Mouse (Mus musculus) brown adipose tissue, adult 24 weeks (tissue): ENCODE results near the gene Tusc2. TPM values are rescaled to one million over a fixed set of nuclear protein-coding genes. Genes with fewer than 3 reads are reported as not detected.

Experiments used
- H3K27ac ChIP-seq: fragments of 200-500 bp; replicated peaks from 2 replicates; pipeline ENCODE4 v1.5.1; 2012; ENCODE audit warnings: low read depth, mild to moderate bottlenecking, low read length
- H3K4me1 ChIP-seq: fragments of 200-500 bp; 2 replicates; pipeline ENCODE4 v1.6.1; 2012; ENCODE audit warnings: low read length, mixed read lengths; ENCODE audit not compliant: control insufficient read depth, insufficient read depth, insufficient read length
- H3K4me3 ChIP-seq: fragments of 200-500 bp; 2 replicates; pipeline ENCODE4 v1.5.1; 2012; ENCODE audit warnings: low read depth, mild to moderate bottlenecking, low read length, moderate library complexity; ENCODE audit not compliant: insufficient read depth
- polyA plus RNA-seq: library from polyadenylated mRNA; stranded (reverse); fragments of >200 nt; gene quantifications from 2 replicates; pipeline ENCODE4 v1.2.4, GENCODE M21; 2012; ENCODE audit not compliant: missing spikeins, insufficient read depth, insufficient read length

Gene Tusc2
- polyA plus RNA-seq, 1 experiment = 49.0 TPM

GRCm38 (mm10) chr9:107601275-107601674 lies 38.2 kb downstream of the Tusc2 start:
- Histone ChIP-seq H3K4me1 (peaks cover 11% of the 10 kb centered on the region), H3K27ac (no peak overlapping the region), H3K4me3 (no peak overlapping the region)

- no peak overlapping the region for H3K27ac ChIP-seq
- H3K4me3 ChIP-seq = no peak overlapping the region
- peaks cover 4% of the 10 kb centered on the region for H3K4me1 ChIP-seq
Observed at GRCm38 (mm10) chr9:107602068-107602648, 39.1 kb downstream of the Tusc2 start.

DNA sequence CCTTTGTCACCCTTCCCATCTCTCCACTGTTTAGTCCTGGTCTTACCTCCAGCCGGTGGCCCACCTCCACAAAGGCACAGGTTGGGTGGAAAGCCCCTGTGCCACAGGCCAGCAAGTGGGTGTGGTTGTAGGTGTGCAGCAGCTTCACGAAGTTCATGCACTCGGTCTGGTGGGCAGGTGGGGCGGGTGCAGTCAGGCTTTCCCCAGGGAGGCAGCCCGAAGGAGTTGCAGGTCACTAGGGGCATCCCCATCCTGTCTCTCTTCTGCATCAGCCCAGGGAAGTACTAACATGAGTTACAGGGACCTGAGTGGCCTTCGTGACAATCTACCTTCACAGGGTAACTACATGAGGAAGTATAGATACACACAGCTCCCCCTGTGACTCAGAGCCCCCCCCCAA lies 40.2 kb downstream of the Tusc2 start:
- Histone ChIP-seq H3K27ac (no peak overlapping the region), H3K4me1 (no peaks in the 10 kb centered on the region)

GRCm38 (mm10) chr9:107605041-107605661 lies 42.1 kb downstream of the Tusc2 start:
- H3K4me1 ChIP-seq = peaks cover 3% of the 10 kb centered on the region; the same call in 1 of the 2 replicates
- no peak overlapping the region for H3K27ac ChIP-seq
- no peak overlapping the region for H3K4me3 ChIP-seq

More for the DNA sequence above, 40.2 kb downstream of the Tusc2 start:
- H3K4me3 ChIP-seq = no peak overlapping the region

DNA sequence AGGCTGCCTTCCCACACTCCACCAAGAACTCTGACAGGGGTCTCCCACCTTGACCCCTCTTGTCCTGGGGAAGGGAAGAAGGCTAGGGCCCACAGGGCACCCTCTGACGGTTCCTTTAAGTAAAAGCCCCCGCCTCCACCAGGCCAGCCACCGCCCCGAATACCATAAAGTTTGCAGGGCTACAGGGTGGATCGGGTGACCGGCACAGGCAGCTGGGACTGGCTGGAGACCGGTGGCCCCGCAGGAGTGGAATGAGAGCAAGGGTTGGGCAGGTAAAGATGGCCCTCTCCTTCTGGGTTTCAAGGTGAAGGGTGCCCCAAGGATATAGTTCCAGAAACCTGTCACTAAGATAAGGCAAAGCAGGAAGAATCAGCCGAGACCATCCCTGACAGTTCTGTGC lies 43.5 kb downstream of the Tusc2 start:
- peak overlapping the region; percentile 17; the same call in 1 of the 2 replicates for H3K4me3 ChIP-seq
- H3K27ac ChIP-seq = no peak overlapping the region

DNA sequence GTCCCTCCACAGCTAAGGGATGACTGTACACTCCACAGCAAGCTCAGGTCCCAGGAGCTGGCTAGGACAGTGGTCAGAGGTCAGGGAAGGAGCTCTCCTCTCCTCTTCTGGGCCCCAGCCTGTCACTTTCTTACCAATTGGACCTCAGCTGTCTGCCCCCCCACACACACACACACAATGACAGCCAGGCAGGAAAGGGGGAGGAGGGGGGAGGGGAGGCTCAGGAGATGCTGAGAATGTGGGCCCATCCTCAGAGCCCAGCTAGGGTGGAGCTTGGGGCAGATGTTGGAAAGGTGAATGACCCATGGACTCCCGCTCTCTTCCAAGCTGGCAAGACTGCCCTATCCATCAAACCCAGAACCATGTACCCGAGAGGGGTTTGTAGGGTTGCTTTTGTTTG lies 44.0 kb downstream of the Tusc2 start:
- peak overlapping the region; percentile 17; the same call in 1 of the 2 replicates for H3K4me3 ChIP-seq
- H3K4me1 ChIP-seq = peaks cover 11% of the 10 kb centered on the region
- H3K27ac ChIP-seq = no peak overlapping the region

More for the DNA sequence above, 43.5 kb downstream of the Tusc2 start:
- peaks cover 9% of the 10 kb centered on the region for H3K4me1 ChIP-seq

DNA sequence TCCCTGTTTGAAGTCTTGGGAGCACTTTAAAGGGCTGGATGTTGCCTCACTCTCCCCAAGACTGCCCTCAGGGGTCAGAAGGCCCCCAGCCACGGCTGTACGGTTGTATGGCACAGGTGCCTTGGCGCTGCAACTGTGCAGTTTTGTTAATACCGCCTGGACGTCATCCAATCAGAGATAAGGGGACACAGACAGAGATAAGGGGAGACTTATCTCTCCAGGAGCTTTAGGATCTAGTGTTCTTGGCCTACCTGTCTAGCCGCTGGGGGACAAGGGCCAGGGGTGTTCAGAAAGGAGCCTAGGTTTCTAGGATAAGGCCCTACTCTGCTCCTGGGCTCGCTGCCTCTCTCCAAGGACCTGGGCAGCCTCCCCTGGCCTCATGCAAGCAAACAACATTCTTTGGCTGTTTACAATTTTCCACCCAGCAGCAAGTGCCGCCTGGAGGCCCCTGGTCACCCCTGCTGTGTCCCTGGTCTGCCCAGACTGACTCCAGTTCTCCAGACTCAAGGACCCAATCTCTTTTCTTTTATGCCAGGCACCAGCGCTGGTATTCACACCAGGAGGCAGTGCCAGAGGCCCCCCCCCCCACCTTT lies 44.7 kb downstream of the Tusc2 start:
- Histone ChIP-seq H3K4me3 (no peak overlapping the region), H3K4me1 (peaks cover 11% of the 10 kb centered on the region), H3K27ac (no peak overlapping the region)

GRCm38 (mm10) chr9:107608741-107609432 lies 45.8 kb downstream of the Tusc2 start, which contains the start of gene Sema3b:
TSS of gene Sema3b (minus strand) at chr9:107609229.
- H3K4me1 ChIP-seq = peaks cover 11% of the 10 kb centered on the region

DNA sequence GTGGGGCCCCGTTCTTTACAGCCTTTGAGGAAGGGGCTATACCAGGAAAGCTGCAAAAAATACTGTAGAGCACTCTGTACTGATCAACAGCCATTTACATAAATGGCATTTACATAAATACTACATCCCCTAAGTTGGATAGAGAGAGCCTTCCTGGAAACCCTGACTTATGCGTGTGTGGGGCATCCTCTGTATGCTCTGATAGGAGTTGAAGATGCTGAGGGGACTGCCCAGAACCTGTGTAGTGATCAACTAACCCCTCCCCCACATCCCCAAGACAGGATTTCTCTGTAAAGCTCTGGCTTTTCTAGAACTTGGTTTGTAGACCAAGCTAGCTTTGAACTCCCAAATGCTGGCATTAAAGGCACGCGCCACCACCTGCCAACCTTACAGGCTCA lies 46.4 kb downstream of the Tusc2 start:
- no peak overlapping the region for H3K27ac ChIP-seq
- H3K4me1 ChIP-seq = peaks cover 11% of the 10 kb centered on the region
- H3K4me3 ChIP-seq = no peak overlapping the region

More at GRCm38 (mm10) chr9:107608741-107609432, 45.8 kb downstream of the Tusc2 start, which contains the start of gene Sema3b:
- peak within 1 kb of the TSS; percentile 12 for H3K4me3 ChIP-seq
- no peak within 1 kb of the TSS for H3K27ac ChIP-seq

DNA sequence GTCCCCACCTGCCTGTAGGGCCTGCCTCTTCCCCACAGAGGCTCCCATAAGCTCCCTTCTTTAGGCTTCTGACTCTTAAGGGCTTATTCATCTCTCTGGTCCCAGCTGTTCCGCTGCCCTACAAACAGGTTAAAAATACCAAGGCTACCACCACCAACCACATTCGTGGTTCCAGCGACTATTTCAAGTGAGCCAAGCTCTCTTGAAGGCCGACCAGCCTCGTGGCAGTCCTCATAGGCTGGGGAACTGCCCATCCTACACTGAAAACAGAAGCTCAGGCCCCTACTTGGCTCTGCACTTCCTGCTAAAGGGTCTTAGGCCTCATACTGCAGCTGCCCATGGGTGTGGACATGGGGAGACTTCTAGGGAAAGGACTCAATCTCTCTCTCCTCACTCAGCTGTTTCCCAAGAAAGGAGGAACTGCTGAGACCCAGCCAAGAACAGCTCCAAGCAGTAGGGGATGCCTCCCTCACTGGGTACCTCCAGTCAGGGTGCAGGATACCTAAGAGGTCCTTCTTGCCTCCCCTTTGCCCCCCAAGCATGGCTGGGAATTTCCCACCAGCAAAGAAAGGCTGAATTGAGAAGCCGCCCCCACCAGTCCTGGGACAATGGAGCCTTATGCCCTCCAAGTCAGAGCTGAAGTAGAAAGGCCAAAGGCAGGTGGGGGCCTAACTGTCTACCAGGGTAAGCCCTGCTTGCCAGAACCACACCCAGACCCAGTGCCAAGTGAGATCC lies 48.6 kb downstream of the Tusc2 start:
- Histone ChIP-seq H3K27ac (peak overlapping the region; percentile 93), H3K4me1 (peaks cover 11% of the 10 kb centered on the region), H3K4me3 (peak overlapping the region; percentile 53)

GRCm38 (mm10) chr9:107612191-107612944 lies 49.3 kb downstream of the Tusc2 start:
- Histone ChIP-seq H3K27ac (peak overlapping the region; percentile 93), H3K4me1 (peaks cover 11% of the 10 kb centered on the region), H3K4me3 (peak overlapping the region; percentile 53)

DNA sequence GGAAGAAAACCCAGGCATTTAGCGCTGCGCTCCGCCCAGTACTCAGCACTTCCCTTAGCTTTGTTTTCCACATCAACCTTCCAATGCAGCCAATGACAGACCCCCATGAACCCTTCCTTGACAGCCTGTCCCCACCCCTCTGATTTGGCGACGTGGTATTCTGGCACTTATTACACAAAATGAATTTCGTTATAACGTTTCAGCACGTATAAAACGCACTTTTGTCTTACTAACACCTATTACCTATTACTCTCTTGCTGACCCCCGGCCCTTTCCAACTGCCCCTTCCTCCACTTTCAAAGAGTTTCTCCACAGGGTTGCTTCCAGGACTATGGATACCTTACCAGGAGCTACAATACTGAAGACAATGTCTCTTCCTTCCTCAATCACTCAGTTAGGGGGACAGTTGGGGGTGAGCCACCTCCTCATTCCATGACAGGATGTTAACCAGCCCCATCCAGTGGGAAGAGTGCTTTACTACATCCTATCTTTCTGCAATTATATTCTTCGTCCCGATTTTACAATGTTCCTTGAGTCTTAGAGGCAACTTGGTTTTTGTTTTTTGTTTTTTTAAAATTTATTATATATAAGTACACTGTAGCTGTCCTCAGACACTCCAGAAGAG lies 50.0 kb downstream of the Tusc2 start:
- Histone ChIP-seq H3K4me1 (peaks cover 16% of the 10 kb centered on the region), H3K27ac (peak overlapping the region; percentile 64), H3K4me3 (peak overlapping the region; percentile 30)

GRCm38 (mm10) chr9:107615035-107615434 lies 52.0 kb downstream of the Tusc2 start:
- Histone ChIP-seq H3K4me1 (peaks cover 27% of the 10 kb centered on the region), H3K27ac (no peak overlapping the region), H3K4me3 (no peak overlapping the region)
